Mouse (Mus musculus): ENCODE results near the gene Olfr1448. TPM values are rescaled to one million over a fixed set of nuclear protein-coding genes. Genes with fewer than 3 reads are reported as not detected.

The Olfr1448 gene
- not detected for polyA plus RNA-seq (2014; fragmentation: Illumina TruSeq; extraction: RNeasy Lipid Tissue Mini Kit (QIAGEN cat#74804); ENCODE audit: low read depth, low replicate concordance)

GRCm38 (mm10) chr19:12924319-12924718, at the start of gene Olfr1448:
TSS of gene Olfr1448 (minus strand) at chr19:12924419.

GRCm38 (mm10) chr19:12949958-12950357, 25.7 kb upstream of the Olfr1448 start, which contains the start of gene Olfr1450:
TSS of gene Olfr1450 (plus strand) at chr19:12950258.

GRCm38 (mm10) chr19:12930540-12930939, 6.3 kb upstream of the Olfr1448 start, which contains the start of gene Olfr1449:
TSS of gene Olfr1449 (plus strand) at chr19:12930840.

GRCm38 (mm10) chr19:12903643-12904042, 20.6 kb downstream of the Olfr1448 start, which contains the start of gene Olfr1447:
TSS of gene Olfr1447 (minus strand) at chr19:12903743.

GRCm38 (mm10) chr19:12893424-12893823, 30.8 kb downstream of the Olfr1448 start, which contains the start of gene Olfr1446:
TSS of gene Olfr1446 (minus strand) at chr19:12893524.

GRCm38 (mm10) chr19:12883555-12883954, 40.7 kb downstream of the Olfr1448 start, which contains the start of gene Olfr1445:
TSS of gene Olfr1445 (plus strand) at chr19:12883855.

Other genes starting within 250 kb of the Olfr1448 start
- not detected for gene Olfr1443, start 246.3 kb downstream of the Olfr1448 start, polyA plus RNA-seq (2014; fragmentation: Illumina TruSeq; extraction: RNeasy Lipid Tissue Mini Kit (QIAGEN cat#74804); ENCODE audit: low read depth, low replicate concordance)
- 0.17 TPM for gene Keg1, start 228.6 kb downstream of the Olfr1448 start, polyA plus RNA-seq (2014; fragmentation: Illumina TruSeq; extraction: RNeasy Lipid Tissue Mini Kit (QIAGEN cat#74804); ENCODE audit: low read depth, low replicate concordance)
- gene Cntf, start 158.8 kb downstream of the Olfr1448 start, polyA plus RNA-seq (2014; fragmentation: Illumina TruSeq; extraction: RNeasy Lipid Tissue Mini Kit (QIAGEN cat#74804); ENCODE audit: low read depth, low replicate concordance), result 4.7 TPM
- 230 TPM for gene Zfp91, start 128.3 kb downstream of the Olfr1448 start, polyA plus RNA-seq (2014; fragmentation: Illumina TruSeq; extraction: RNeasy Lipid Tissue Mini Kit (QIAGEN cat#74804); ENCODE audit: low read depth, low replicate concordance)
- 24.7 TPM for gene Lpxn, start 128.2 kb downstream of the Olfr1448 start, polyA plus RNA-seq (2014; fragmentation: Illumina TruSeq; extraction: RNeasy Lipid Tissue Mini Kit (QIAGEN cat#74804); ENCODE audit: low read depth, low replicate concordance)
- not detected for gene Gm5244, start 77.7 kb downstream of the Olfr1448 start, polyA plus RNA-seq (2014; fragmentation: Illumina TruSeq; extraction: RNeasy Lipid Tissue Mini Kit (QIAGEN cat#74804); ENCODE audit: low read depth, low replicate concordance)
- gene Olfr1444, start 67.1 kb downstream of the Olfr1448 start, polyA plus RNA-seq (2014; fragmentation: Illumina TruSeq; extraction: RNeasy Lipid Tissue Mini Kit (QIAGEN cat#74804); ENCODE audit: low read depth, low replicate concordance), result 1.5 TPM
- gene Olfr1445, start 40.6 kb downstream of the Olfr1448 start, polyA plus RNA-seq (2014; fragmentation: Illumina TruSeq; extraction: RNeasy Lipid Tissue Mini Kit (QIAGEN cat#74804); ENCODE audit: low read depth, low replicate concordance), result 1.5 TPM
- gene Olfr1446, start 30.9 kb downstream of the Olfr1448 start, polyA plus RNA-seq (2014; fragmentation: Illumina TruSeq; extraction: RNeasy Lipid Tissue Mini Kit (QIAGEN cat#74804); ENCODE audit: low read depth, low replicate concordance), result not detected
- not detected for gene Olfr1447, start 20.7 kb downstream of the Olfr1448 start, polyA plus RNA-seq (2014; fragmentation: Illumina TruSeq; extraction: RNeasy Lipid Tissue Mini Kit (QIAGEN cat#74804); ENCODE audit: low read depth, low replicate concordance)
- not detected for gene Olfr1449, start 6.4 kb upstream of the Olfr1448 start, polyA plus RNA-seq (2014; fragmentation: Illumina TruSeq; extraction: RNeasy Lipid Tissue Mini Kit (QIAGEN cat#74804); ENCODE audit: low read depth, low replicate concordance)
- gene Olfr1450, start 25.8 kb upstream of the Olfr1448 start, polyA plus RNA-seq (2014; fragmentation: Illumina TruSeq; extraction: RNeasy Lipid Tissue Mini Kit (QIAGEN cat#74804); ENCODE audit: low read depth, low replicate concordance), result not detected
- gene Olfr1451, start 70.6 kb upstream of the Olfr1448 start, polyA plus RNA-seq (2014; fragmentation: Illumina TruSeq; extraction: RNeasy Lipid Tissue Mini Kit (QIAGEN cat#74804); ENCODE audit: low read depth, low replicate concordance), result not detected
- not detected for gene Olfr1453, start 103.9 kb upstream of the Olfr1448 start, polyA plus RNA-seq (2014; fragmentation: Illumina TruSeq; extraction: RNeasy Lipid Tissue Mini Kit (QIAGEN cat#74804); ENCODE audit: low read depth, low replicate concordance)
- gene Olfr1454, start 136.2 kb upstream of the Olfr1448 start, polyA plus RNA-seq (2014; fragmentation: Illumina TruSeq; extraction: RNeasy Lipid Tissue Mini Kit (QIAGEN cat#74804); ENCODE audit: low read depth, low replicate concordance), result not detected
- gene Olfr1457, start 173.5 kb upstream of the Olfr1448 start, polyA plus RNA-seq (2014; fragmentation: Illumina TruSeq; extraction: RNeasy Lipid Tissue Mini Kit (QIAGEN cat#74804); ENCODE audit: low read depth, low replicate concordance), result not detected
- gene Olfr1458, start 182.4 kb upstream of the Olfr1448 start, polyA plus RNA-seq (2014; fragmentation: Illumina TruSeq; extraction: RNeasy Lipid Tissue Mini Kit (QIAGEN cat#74804); ENCODE audit: low read depth, low replicate concordance), result not detected
- gene Olfr1459, start 225.1 kb upstream of the Olfr1448 start, polyA plus RNA-seq (2014; fragmentation: Illumina TruSeq; extraction: RNeasy Lipid Tissue Mini Kit (QIAGEN cat#74804); ENCODE audit: low read depth, low replicate concordance), result 0.04 TPM
- gene Olfr1461, start 238.6 kb upstream of the Olfr1448 start, polyA plus RNA-seq (2014; fragmentation: Illumina TruSeq; extraction: RNeasy Lipid Tissue Mini Kit (QIAGEN cat#74804); ENCODE audit: low read depth, low replicate concordance), result not detected

Measured in testis, adult 10 weeks (tissue).